Mouse (Mus musculus): ENCODE data around the gene Atoh8.

The Atoh8 gene

DNA sequence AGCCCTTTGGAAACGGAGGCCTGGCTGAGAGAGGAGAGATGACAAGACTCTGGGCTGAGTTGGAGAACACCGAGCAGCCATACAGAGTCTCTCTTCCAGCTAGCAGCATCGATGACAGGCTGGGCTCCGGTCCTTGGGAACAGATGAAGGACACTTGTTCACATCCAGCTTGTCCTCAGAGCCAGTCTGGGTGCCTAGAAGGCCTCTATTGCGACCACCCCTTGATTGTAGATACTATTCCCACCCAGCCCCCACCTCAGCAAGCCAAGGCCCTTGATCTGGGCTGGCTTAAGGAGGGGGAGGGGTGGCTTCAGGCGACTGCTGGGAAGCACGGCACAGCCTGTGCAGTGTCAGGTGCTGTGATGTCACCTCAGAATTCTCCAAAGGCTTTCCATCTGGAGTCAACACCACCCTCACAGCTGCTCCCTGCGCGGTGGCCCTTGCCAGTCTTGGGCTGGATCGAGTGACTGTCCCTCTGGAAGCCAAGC, 19.3 kb upstream of the Atoh8 start:
- in situ Hi-C loops (cut with MseI, MboI), result no loop called here

DNA sequence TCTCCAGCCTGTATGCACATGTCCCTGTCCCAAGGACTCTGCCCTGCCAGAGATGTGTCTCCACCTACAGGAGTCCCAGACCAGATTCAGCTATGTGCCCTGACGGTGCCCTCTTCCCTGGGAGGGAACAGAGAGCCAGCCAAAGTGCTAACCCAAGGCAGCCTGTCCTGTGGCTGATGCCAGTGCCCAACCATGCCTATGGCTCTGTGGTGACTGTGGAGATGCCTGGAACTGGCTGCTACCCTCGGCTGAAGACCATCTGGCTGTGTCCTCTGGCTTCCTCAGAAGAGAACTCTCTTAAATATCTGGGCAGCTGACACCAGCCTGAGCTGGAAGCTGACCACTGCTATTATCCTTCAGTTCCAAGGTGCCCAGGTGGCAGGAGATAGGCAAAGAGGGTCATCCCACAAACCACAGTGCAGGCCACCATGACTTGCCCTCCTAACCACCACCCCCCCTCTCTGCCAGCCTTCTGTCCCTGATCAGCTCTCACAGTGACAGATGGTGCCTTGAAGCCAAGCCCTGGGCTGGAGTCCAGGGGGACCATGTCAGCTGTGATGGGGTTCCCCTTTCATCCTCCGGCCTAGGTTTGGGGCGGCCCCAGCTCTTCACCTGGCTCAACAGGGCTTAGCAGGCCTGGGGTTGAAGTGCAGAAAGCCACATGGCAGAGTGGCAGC, 18.7 kb upstream of the Atoh8 start:
- in situ Hi-C loops (cut with MseI, MboI), result no loop called here

DNA sequence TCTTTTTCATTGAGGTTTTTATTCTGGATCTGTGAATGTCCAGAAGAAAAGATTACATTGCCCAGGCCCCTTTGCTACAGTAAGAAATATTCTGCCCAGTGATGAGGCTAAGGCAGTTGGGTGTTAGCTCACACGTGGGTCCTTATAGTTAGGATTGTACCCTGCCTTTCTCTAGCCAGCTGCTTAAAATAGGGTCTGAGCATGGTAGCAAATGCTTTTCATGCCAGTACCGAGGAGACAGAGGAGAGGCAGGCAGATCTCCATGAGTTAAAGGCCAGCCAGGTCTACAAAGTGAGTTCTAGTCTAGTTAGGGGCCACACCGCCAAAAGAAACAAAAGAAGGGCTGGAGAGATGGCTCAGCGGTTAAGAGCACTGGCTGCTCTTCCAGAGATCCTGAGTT, 17.8 kb upstream of the Atoh8 start:
- in situ Hi-C loops (cut with MseI, MboI), result no loop called here

DNA sequence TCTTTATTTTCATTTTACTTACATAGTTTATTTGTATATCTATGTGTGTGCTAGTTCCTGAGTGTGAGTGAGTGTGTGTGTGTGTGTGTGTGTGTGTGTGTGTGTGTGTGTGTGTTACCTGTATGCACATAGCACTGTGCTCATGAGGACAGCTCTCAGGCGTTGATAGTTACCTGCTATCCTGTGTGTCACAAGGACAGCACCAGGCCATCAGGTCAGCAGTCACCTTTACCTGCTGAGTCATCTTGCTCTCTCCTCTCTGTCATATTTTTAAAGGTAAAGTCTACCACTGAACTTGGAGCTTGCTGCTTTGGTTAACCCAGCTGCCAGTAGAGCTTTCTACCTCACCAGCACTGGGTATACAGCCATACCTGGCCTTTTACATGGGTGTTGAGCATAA, 17.1 kb upstream of the Atoh8 start:
- in situ Hi-C loops (cut with MseI, MboI), result no loop called here

DNA sequence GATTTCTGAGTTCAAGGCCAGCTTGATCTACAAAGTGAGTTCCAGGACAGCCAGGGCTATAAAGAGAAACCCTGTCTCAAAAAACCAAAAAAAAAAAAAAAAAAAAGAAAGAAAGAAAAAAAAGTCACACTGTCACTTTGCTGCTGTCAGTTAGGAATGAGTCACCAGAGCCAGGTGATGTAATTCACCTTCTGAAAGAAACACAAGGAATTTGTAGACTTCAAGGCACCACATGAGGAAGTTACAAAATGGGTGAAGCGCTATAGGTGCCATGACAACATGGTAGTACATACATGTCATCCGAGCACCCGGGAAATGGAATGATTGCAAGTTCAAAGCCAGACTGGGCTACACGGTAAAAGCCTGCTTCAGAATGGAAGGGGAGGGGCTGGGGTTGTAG, 14.6 kb upstream of the Atoh8 start:
- in situ Hi-C loops (cut with MseI, MboI), result no loop called here

DNA sequence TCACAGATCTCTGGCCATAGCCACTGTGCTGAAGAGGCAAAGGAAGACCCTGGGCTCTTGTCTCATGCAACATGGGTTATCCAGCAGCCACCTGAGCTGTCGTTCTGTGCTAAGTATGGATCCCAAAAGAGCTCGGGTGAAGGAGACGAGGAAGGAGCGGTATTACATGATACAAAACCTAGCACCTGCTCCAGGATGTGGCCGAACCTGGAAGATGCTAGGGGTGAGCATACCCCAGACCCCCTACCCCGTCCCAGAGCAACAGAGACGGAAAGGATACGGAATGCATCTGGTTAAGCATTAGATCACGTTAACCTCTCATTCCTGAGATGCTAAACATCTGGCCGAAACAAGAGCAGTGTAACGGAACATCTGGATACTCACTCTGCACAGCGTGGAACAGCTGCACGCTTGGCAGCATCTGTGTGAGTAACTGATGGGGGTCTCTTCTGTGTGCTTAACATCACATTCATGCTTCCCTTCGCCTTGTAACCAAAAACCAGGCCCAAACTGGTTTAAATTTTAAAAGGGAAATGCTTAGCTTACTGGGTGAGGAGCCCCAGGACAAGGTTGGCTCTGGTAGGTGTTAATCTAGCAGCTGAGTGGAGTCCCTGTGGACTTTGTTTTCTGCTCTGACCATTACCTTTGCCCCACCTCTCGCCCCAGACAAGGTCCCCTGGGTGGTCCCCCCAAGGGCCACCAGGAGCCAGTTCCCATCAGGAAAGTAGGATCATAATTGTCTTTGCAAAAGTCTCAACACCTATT, 13.0 kb upstream of the Atoh8 start:
- in situ Hi-C loops (cut with MseI, MboI), result no loop called here

DNA sequence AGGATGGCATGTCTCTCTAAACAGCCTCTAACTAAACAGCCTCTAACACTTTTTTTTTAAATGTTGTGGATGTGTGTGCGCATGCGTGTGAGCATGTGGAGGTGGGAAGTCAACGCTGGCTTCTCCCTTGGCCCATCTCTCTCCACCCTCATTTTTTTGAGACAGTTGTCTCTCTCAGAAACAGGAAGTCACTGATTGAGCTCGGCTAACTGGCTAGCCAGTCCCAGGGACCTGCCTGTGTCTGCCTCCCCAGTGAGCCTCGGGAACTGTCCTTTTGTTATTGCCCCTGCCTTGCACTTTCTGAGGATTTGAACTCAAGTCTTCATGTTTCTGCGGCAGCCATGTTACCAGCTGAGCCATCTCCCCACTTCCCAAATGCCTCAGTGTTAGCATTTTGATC, 10.9 kb upstream of the Atoh8 start:
- in situ Hi-C loops (cut with MseI, MboI), result no loop called here

DNA sequence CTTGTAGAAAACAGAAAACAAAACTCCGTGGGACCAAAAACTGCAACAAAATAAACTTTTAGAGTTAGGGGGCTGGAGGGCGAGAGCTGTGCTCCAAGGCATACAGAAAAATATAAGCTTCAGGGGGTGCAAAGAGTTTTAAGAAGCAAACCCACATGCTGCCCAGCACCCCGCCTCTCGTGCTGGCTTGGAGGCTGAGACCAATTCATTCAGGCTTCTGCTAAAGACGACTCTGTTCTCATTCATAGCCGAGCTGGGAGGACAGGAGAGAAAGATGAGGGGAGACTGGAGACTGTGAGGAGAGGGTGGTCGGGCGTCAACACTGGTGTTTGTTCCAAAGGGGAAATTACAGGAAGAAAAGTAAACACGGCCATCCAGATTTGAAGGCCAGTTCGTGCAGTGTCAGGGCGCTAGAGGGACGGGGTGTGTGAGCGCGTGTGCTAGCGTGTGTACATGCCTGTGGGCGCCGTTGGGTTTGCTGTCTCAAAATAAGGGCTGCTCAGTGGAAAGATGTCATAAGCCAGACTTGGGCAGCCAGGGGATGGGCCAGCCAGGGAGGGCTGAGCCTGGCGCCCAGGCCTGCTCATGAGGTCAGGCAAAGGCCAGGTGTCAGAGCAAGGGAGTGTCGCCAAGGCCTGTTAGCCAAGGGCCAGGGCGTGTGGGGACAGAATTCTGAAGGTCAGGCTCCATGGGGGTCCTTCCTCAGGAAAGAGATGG, 9.3 kb upstream of the Atoh8 start:
- in situ Hi-C loops (cut with MseI, MboI), result no loop called here

DNA sequence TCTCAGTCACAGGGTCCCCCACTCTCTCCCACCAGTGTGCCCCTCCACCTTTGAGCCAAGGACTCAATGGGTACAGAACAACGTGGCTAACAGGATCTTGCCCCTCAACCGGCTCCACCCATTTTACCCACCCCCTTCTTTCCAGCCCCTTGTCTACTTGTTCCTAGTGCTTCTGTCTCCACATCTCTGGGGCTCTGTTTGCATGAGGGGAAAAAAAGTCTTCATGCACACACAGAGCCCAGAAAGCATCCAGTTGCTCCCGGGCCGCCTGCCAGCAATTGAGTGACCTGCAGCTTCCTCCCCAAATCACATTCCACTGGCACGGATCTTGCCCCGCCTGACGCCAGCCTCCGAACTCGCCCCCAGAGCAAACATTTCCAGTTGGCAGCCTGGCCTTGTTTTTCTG, 8.8 kb upstream of the Atoh8 start:
- in situ Hi-C loops (cut with MseI, MboI), result no loop called here

DNA sequence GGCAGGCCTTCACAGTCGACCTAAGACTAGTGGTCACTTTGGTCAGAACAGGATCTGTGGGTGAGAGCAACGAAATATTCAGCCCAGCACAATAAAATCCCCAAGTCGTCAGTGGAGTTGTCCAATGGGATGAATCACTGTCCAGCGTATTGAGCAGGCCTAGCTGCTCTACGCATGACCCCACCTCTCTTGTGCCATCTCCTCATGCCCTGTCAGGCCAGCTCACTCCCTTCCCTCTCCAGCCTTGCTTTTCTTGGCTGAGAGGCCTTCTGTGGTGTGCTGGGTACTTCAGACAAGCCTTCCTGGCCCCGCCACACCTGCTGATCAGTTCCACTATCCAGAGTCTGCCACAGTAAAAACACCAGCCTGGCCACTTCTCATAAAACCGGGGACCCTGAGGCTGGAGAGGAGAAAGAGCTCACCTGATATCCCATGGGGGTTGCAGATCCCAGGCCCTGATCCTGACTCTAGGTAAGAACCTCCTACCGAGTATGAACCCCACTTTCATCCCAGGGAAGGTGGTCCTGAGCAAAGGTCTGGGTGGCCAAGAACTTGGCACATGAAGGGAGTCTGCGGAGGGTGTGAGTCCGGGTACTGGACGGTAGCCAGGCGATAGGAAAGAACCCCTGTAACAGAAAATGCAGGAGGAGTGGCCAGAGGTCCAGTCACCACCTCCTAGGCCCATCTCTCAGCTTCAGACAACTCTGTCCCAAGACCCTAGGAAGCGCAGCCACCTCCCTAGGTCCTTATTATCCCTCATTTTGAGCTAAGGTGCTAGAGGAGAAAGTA, 7.3 kb upstream of the Atoh8 start:
- in situ Hi-C loops (cut with MseI, MboI), result no loop called here

DNA sequence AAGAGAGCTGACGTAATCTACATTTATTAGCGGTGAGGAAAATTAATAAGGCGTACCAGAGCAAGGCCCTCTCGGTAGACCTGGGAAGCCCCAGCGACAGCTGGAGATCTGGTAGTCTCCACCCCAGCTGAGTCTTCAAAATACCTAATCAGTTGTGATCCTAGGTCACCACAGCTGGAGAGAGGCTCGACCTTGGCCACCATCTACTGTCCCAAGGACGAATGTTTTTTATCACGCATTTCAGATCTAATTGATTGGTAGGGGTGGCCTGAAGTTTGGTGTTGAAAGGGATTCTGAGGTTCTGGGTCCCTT, 6.4 kb upstream of the Atoh8 start:
- in situ Hi-C loops (cut with MseI, MboI), result no loop called here

DNA sequence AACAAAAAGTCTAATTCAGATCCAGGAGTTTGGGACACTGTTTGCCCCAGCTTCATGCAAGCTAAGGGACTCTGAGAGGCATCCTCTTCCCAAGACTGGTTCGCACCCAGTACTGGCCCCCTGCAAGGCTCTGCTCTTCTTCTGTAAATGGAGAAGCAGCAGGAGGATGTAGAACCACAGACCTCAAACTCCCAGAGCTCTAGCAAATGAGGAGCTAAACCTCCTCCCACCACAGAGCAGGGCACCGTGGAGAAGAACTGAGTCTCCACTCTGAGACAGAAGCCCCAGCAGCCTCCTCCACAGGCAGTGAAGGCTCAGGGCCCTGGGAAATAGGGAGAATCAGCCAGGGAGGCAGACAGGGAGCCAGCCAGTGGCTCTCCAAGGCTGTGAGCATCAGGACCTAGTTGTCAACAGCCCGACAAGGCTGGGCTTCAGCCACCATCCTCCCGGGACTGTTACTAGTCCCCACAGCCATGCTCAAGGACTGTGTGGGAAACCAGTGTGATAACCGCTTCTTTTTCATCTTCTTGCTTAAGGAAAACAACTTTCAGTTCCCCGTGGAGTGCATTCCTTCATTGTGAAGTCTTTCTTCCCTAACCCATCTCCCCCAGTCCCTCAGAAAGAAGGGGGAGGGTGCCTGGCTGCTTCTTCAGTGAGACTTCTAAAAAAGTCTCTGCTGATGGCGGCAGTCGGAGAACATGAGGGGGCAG, 5.9 kb upstream of the Atoh8 start:
- in situ Hi-C loops (cut with MseI, MboI), result no loop called here

DNA sequence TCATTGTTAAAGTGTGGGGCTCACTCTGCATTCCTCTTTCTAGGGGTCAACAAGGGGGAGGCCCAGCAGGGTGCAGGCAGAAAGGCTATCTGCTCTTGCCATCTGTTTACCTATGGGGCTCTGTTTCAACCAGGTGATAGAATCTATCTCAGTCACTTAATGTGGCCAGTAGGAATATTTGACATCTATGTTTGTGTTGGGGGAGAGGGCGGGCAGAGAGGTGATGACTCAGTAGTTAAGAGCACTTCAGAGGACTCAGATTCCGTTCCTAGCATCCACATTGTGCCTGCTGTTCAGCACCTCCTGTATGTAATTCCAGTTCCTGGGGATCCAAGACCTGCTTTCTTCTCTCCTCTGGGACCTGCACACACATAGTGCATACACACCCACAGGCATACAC, 4.7 kb upstream of the Atoh8 start:
- in situ Hi-C loops (cut with MseI, MboI), result no loop called here

DNA sequence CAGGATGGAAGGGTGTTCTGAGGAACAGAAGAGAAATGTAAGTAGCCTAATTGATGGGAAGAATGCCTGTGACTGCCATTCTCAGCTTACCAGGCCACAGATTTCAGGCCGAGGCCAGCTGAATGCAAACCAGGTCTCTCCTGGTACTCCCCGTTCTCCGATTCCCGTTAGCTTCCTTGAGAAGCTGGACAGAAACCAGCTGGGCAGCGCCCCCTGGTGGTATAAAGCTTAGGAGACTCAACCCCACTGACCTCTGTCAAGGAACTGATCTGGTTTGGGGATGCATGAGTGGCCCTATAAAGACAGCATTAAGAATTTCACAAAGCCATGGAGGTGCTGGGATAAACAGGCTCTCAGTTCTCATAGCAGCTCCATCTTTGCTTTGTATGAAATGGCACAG, 1.7 kb upstream of the Atoh8 start:
- in situ Hi-C loops (cut with MseI, MboI), result loop anchor here (5.0 kb wide), 1 partner anchor 50 kb away; no protein-coding TSS in a partner anchor

DNA sequence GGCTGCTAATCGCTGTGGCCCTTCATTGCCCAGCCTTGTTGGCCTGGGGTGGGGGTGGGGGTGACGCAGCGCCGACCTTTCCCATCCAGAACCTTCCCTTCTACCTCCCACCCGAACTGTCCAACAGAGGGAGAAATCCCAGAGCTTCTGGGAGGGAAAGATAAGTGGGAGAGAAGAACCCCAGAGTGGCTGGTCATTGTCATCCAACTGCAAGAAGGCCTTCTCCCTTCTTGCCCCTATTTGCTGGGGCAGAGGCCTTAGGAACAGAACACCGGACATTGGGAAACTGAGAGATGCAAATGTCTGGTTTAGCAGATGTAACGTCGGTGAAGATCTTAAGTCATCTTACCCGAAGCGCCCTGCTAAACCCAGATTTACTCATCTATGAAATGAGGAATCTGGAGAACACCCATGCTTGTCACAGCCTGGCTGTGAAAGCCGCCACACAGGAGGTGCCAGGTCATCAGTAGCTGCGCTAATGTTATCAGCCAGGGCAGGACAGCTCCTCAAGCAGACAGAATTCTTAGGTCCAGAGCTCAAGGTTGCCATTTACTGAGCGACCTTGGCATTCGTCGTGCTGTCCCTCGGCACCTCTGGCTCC, 530 bp upstream of the Atoh8 start:
- in situ Hi-C loops (cut with MseI, MboI), result loop anchor here (5.0 kb wide), 1 partner anchor 49 kb away; no protein-coding TSS in a partner anchor

DNA sequence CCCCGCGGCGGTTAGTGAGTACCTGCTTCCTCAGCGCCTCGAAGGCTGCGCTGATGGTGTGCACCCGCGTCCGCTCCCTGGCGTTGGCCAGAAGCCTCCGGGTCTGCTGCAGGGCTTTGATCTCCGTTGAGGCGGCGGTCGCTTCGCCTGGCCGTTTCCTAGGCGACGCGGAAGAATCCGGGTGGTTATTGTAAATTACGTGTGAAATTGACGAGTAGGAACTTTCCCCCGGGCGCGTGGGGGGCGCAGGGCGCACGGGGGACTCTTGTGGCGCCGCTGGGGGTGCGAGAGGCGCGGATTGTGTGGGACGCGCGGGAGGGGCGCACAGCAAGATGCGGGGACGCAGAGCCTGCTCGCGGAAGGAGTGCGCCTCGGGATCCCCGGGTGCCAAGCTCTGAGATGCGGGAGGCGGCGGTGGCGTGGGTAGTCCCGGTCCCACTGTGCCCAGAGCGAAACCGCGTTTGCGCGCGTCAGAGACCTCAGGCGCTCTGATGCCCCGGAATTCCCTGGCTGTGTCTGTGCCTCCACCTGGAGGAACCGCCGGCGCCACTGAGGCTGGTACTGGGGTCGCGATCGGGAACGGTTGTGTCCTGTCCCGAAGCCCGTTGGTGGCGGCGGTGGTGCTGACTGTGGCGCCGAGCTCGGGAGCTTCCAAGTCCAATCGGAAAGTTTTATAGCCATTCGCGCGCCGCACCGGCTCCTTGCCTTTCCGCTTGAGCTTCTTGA, 842 bp downstream of the Atoh8 start:
- in situ Hi-C loops (cut with MseI, MboI), result loop anchor here (5.0 kb wide), 1 partner anchor 47 kb away; no protein-coding TSS in a partner anchor

DNA sequence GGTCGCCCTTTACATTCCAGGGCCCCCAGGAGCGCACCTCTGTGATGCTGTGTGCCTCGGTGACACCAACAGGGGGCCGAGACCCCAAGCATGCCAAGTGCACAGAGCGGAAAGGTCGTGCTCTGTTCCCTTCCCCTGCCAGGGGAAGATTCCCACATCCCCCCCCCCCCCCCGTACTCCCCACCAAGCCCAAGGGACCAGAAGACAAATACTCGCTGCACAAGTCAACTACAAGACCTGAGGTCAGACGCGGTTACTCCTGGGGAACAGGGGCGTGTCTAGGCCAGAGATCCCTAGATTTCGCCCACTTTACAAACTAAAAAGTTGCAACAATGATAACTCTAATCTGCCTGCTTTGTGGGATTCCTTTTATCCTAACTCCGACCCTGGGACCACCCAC, 1.4 kb downstream of the Atoh8 start:
- in situ Hi-C loops (cut with MseI, MboI), result no loop called here

DNA sequence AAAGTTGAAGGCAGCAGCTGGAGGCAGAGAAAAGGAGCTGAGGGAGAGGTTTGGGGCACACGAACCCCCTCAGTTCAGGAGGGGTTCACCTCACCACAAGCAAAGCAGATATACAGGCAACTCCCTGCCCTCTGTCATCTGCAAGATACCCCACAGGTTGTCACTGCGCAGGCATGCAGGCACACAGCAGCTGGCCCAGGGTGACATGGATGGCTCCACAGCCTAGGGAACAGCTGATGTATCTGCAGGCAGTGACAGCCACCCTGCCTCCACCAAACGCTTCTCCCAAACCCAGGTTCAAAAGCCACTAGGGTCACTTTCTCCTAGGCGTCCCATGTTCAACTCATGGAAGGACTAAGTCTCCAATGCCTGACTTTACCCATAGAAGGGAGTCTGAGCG, 2.5 kb downstream of the Atoh8 start:
- in situ Hi-C loops (cut with MseI, MboI), result no loop called here

DNA sequence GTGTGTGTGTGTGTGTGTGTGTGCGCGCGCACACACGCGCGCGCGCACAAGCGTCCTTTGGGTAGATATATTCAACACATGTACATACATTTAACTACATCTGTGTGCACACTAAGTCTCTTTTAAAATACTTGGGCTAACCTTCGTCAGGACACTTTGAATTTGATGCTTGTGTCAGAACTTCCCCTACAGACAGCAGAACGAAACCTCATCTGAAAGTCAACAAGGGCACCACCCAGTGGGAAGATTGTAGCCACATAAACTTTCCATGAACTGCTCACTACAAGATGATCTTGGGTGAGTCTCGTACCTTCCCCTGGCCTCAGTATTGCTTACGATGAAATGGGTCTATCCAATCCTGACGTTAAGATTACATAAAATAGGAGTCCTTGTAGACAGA, 3.0 kb downstream of the Atoh8 start:
- in situ Hi-C loops (cut with MseI, MboI), result no loop called here

DNA sequence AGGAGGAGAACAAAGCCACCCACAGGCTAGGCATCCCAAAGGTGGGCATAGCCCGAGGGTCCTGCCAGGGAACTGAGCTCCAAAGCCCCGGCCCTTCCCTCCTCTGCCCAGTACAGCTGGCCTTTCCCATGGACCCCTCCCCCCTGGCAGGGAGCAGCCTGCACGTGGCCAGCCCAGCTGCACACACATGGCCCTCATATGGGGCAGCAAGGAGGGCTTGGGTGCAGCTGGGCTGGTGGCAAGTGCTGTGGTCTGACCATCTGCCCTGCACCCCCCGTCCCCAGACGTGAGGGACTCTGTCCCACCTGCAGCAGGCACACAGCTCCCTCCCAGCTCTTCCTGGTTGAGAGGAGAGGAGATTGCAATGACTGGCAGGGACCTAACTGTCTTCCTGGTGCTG, 4.5 kb downstream of the Atoh8 start:
- in situ Hi-C loops (cut with MseI, MboI), result no loop called here

Measured in mouse trophoblast stem cell (cell line).